Mouse (Mus musculus) kidney, adult 2 months (tissue): Measurements from ENCODE around the gene Saal1.

ENCODE experiments used
- CTCF ChIP-seq: fragments of 200-500 bp; conservative IDR thresholded peaks from 2 replicates; pipeline ENCODE4 v1.5.1; 2011; ENCODE audit warnings: low read depth, mild to moderate bottlenecking, control low read depth, low read length, moderate library complexity, mixed read lengths; ENCODE audit not compliant: insufficient read depth, insufficient read length
- POLR2A ChIP-seq: fragments of 200-500 bp; IDR thresholded peaks from one replicate; pipeline ENCODE4 v1.6.1; 2011; ENCODE audit warnings: low read depth, low read length, control low read depth

DNA sequence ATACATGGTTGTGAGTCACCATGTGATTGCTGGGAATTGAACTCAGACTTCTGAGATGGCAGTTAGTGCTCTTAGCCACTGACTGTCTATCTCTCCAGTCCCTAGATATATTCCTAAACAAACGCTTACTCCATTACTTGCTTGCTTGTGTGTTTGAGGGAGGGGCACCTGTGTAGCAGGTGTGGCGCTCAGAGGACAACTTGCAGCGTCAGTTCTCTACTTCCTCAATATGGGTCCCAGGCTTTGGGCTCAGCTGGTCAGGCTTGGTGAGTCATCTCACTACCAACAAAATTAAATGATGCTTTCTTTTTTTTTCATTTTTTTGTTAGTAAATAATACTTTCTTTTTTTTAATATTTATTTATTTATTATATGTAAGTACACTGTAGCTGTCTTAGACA is 32.1 kb downstream of the Saal1 start:
- no peak for TF ChIP-seq CTCF
- no peak for TF ChIP-seq POLR2A
